ENCODE assay signal across 9 mouse cellular contexts in the genomic region with DNA sequence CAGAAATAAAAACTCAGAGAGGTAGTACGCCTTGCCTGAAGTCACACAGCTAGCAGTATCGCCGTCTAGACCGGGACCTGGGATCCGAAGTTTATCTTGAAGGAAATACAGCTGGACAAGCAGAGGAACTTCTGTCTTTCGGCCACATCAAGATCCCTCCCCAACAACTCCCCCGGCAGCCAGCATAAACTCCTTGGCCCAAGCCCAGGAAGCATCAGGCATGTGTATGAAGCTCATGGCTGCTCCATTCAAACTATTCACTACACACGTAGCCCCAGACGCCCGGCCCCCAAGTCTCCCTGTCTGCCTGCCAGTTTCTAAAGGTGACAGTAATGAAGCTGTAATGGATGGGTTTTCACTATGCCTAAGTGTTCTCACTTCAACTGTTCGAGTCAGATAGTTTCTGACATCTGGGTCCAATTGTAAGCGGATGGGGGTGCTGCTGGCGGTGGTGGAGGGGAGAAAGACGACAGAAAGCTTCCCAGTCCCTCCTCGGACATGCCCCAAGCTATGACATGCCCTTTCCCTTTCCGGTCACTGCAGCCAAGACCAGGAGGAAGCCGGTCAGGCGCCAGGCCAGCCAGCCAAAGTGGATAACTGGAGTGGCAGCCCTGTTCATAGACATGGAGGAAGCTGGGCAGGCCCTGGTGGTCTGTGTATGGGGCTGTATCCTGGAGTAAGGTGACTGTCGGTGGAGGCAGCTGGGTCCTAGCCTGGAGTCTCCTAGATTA. TPM values are rescaled to one million over a fixed set of nuclear protein-coding genes. Genes with fewer than 3 reads are reported as not detected.
DNase-seq lines count a peak whose midpoint lies in the region; ATAC-seq lines count a peak whose summit lies in the region.
"Had no signal": no experiment of that assay in that cellular context is flagged by ENCODE, and none has a peak within 500 bp of the region (broad histone marks: within the 10 kb centered on the region; RNA-seq: fewer than 3 reads in every experiment).

No protein-coding gene starts in this region.

- WGBS in midbrain, embryonic 11.5 days, result 73% methylated on average over 19 of the region's 19 CpGs
- 73% methylated on average over 19 of the region's 19 CpGs for WGBS in midbrain, embryonic 13.5 days
- WGBS in hindbrain, embryonic 15.5 days, result 53% methylated on average over 19 of the region's 19 CpGs

- H3K27ac ChIP-seq in midbrain, embryonic 11.5 days (ENCODE audit: low read depth, low read length), result no peak overlapping the region
- no peak overlapping the region for H3K27ac ChIP-seq in midbrain, embryonic 13.5 days
- no peak overlapping the region for H3K27ac ChIP-seq in hindbrain, embryonic 15.5 days (replicated peaks)
- H3K27ac ChIP-seq: liver, embryonic 15.5 days had no signal

- no peaks in the 10 kb centered on the region for H3K9me3 ChIP-seq in midbrain, embryonic 11.5 days (ENCODE audit: control insufficient read depth, low read length)
- H3K9me3 ChIP-seq in midbrain, embryonic 13.5 days, result no peaks in the 10 kb centered on the region
- H3K9me3 ChIP-seq in hindbrain, embryonic 15.5 days, result no peaks in the 10 kb centered on the region
- H3K9me3 ChIP-seq: liver, embryonic 15.5 days had no signal

- H3K9ac ChIP-seq in midbrain, embryonic 11.5 days (ENCODE audit: low read length), result no peak overlapping the region
- no peak overlapping the region for H3K9ac ChIP-seq in midbrain, embryonic 13.5 days (replicated peaks)
- no peak overlapping the region for H3K9ac ChIP-seq in hindbrain, embryonic 15.5 days
- H3K9ac ChIP-seq: liver, embryonic 15.5 days had no signal

- intact Hi-C loops in gastrocnemius, postnatal 14 days (cut with DNase I; ENCODE audit: low total_unique reads), result no loop called here

- no peaks in the 10 kb centered on the region for H3K36me3 ChIP-seq in midbrain, embryonic 11.5 days (ENCODE audit: control insufficient read depth, insufficient read depth, low read length)
- H3K36me3 ChIP-seq in midbrain, embryonic 13.5 days, result no peaks in the 10 kb centered on the region
- no peaks in the 10 kb centered on the region for H3K36me3 ChIP-seq in hindbrain, embryonic 15.5 days
- H3K36me3 ChIP-seq: liver, embryonic 15.5 days had no signal

- H3K4me2 ChIP-seq in midbrain, embryonic 11.5 days, result no peak overlapping the region
- no peak overlapping the region for H3K4me2 ChIP-seq in midbrain, embryonic 13.5 days (replicated peaks)
- H3K4me2 ChIP-seq in hindbrain, embryonic 15.5 days, result no peak overlapping the region
- H3K4me2 ChIP-seq: liver, embryonic 15.5 days had no signal

- no peak overlapping the region for H3K4me3 ChIP-seq in midbrain, embryonic 11.5 days (ENCODE audit: low read depth, low read length)
- no peak overlapping the region for H3K4me3 ChIP-seq in midbrain, embryonic 13.5 days (replicated peaks)
- H3K4me3 ChIP-seq in hindbrain, embryonic 15.5 days, result no peak overlapping the region
- H3K4me3 ChIP-seq: liver, embryonic 15.5 days had no signal

- DNase-seq in midbrain, embryonic 11.5 days (ENCODE audit: low spot score, missing footprints), result peak; percentile 62
- DNase-seq in gastrocnemius, postnatal 14 days, result peak; percentile 33
- peak; percentile 80 for DNase-seq in lung, postnatal 36 days
- no peak for DNase-seq in frontal cortex, adult 2 months (ENCODE audit: extremely low spot score in 1 of 2, low spot score in 1 of 2)
- DNase-seq in ovary, postnatal 36 days (ENCODE audit: low spot score), result no peak
- DNase-seq in urinary bladder, postnatal 4 days (ENCODE audit: low spot score in 2 of 2), result no peak

- ATAC-seq in midbrain, embryonic 11.5 days (ENCODE audit: low FRiP score), result no peak
- no peak for ATAC-seq in midbrain, embryonic 13.5 days
- ATAC-seq in hindbrain, embryonic 15.5 days (ENCODE audit: low FRiP score, low read depth), result 0 out of 2 replicates have a peak, but pooled peaks have one; percentile 27

- H3K27me3 ChIP-seq in midbrain, embryonic 11.5 days (ENCODE audit: control insufficient read depth, insufficient read depth, low read length), result no peaks in the 10 kb centered on the region
- H3K27me3 ChIP-seq in midbrain, embryonic 13.5 days, result no peaks in the 10 kb centered on the region
- H3K27me3 ChIP-seq in hindbrain, embryonic 15.5 days, result no peaks in the 10 kb centered on the region; the same call in 1 of the 2 replicates
- H3K27me3 ChIP-seq: liver, embryonic 15.5 days had no signal

- H3K4me1 ChIP-seq in midbrain, embryonic 11.5 days (ENCODE audit: control insufficient read depth, insufficient read depth, low read length), result peaks cover 5% of the 10 kb centered on the region; the same call in 1 of the 2 replicates
- peaks cover 5% of the 10 kb centered on the region; the same call in 1 of the 2 replicates for H3K4me1 ChIP-seq in midbrain, embryonic 13.5 days (replicated peaks)
- no peaks in the 10 kb centered on the region; the same call in 1 of the 2 replicates for H3K4me1 ChIP-seq in hindbrain, embryonic 15.5 days (replicated peaks)
- H3K4me1 ChIP-seq: liver, embryonic 15.5 days had no signal

RNA-seq across cellular contexts. Expression of a gene that starts 45.1 kb away (rescaled TPM):
- 2.1 and 2.7 TPM in 2 replicates for polyA plus RNA-seq in midbrain, embryonic 11.5 days (2014; fragmentation: Nextera tagmentation; extraction: Ambion mirVana)
- polyA plus RNA-seq in midbrain, embryonic 13.5 days (2015; fragmentation: Nextera tagmentation; extraction: Ambion mirVana), result 1.1 and 1.2 TPM in 2 replicates
- 1 to 10 TPM; 2.1 to 2.7 TPM for total RNA-seq in gastrocnemius, postnatal 14 days (2021)
- polyA plus RNA-seq in hindbrain, embryonic 15.5 days (2015; fragmentation: Nextera tagmentation; extraction: Ambion mirVana), result 2.5 and 3.1 TPM in 2 replicates
- 1.3 and 1.4 TPM in 2 replicates for polyA plus RNA-seq in frontal cortex, adult 2 months (2012; rRNA removed)

Comparison
In these comparisons a context has a peak if more than half of its experiments do, and no peak if none do; other contexts are left out.
1. DNase-seq: peak in midbrain, embryonic 11.5 days (single experiment), gastrocnemius, postnatal 14 days (single experiment) and lung, postnatal 36 days (single experiment); none in frontal cortex, adult 2 months (0 of 2), ovary, postnatal 36 days (single experiment) and urinary bladder, postnatal 4 days (0 of 2).